Mouse (Mus musculus) c-Kit-positive CD71-positive TER-119-negative erythroid progenitor cells, embryonic 14.5 days (primary cell): Measurements from ENCODE around the gene Tmem52b.

Experiments
- DNase-seq: peaks from one replicate; pipeline ENCODE4 v3.0.0-alpha.2; 2013; ENCODE audit warnings: low read depth

Tmem52b gene

GRCm38 (mm10) chr6:129532556-129532941, 20.2 kb downstream of the Tmem52b start:
- no peak for DNase-seq

- peak; percentile 62 for DNase-seq
Observed at GRCm38 (mm10) chr6:129532942-129533860, 20.8 kb downstream of the Tmem52b start, which contains the start of gene Gabarapl1. Gene Gabarapl1 (plus strand): TSS chr6:129533160.

GRCm38 (mm10) chr6:129534057-129534456, 21.7 kb downstream of the Tmem52b start:
- peak; percentile 20 for DNase-seq

DNA sequence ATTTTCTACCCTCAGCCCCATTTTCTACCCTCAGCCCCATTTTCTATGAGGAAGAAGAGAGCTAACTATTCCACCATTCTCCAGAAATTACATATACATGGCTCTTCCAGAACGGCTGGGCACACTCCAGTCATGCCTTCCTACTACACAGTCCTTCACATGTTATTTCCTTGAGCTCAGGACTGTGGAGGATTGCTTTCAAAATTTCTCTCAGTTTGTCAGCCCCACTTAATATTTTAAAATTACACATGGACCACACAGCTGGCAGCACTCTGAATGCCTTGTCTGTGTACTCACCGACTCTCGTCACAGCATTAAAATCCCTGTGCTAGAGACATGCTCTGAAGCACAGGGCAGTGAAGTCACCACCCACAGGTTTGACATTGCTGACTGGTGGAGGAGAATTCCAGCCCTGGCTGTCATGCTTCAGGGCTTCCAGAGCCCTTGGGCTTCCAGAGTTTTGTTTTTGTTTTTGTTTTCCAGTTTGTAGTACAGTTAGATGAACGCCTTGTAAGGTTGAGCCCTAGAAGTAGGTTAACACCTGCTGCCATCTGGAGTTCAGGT, 22.4 kb downstream of the Tmem52b start:
- DNase-seq, result no peak

DNA sequence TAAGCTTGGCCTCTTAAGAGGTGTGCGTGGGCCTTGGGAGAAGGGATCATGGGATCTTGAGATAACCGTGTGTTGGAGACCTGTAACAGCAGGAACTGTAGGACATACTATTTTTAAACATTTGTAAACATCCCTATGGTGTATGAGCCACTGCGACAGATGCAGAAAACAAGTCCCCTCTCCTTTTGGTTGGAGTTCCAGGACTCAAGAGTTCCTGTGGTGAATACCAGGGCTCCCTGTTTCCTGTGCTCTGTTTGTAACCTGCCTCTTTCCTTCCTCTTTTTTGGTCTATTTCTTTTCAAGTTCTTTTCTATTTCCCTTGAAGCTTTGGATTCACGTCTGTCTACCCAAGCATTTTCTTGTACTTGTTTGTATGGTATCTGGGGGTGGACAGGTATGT, 23.4 kb downstream of the Tmem52b start:
- no peak for DNase-seq

DNA sequence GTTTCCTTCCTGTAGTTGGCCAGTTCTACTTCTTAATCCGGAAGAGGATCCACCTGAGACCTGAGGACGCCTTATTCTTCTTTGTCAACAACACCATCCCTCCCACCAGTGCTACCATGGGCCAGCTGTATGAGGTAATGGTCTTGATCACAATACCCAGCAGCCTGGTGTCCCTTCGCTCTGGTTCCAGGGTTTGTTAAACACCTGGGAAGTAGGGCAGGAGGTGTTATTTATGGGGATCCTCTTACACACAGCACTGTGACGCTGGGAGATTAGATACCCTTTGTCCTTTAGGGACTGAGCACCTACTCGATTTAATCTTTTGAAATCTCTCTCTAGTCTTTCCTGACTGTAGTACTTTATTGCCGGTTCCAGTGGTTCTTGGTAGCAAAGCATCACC, 26.2 kb downstream of the Tmem52b start:
- DNase-seq, result no peak

DNA sequence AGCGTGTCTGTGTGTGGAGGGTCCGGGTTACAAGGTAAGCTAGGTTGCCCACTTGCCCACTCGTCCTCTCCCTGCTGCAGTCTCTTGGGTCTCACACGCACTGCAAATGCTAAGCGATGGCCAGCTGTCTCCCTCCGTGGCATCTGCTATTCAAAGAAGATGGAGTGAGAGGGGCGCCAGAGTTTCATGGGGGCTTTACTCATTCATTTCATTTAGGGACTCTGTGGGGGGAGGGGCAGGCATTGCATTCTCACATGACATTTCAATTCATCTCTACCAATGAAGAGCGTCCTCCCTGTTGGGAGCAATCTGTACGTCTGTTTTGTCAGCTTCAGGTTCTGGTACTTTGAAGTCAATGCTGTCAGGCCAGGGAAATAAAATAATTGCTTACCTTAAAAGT, 29.6 kb downstream of the Tmem52b start:
- DNase-seq, result no peak

DNA sequence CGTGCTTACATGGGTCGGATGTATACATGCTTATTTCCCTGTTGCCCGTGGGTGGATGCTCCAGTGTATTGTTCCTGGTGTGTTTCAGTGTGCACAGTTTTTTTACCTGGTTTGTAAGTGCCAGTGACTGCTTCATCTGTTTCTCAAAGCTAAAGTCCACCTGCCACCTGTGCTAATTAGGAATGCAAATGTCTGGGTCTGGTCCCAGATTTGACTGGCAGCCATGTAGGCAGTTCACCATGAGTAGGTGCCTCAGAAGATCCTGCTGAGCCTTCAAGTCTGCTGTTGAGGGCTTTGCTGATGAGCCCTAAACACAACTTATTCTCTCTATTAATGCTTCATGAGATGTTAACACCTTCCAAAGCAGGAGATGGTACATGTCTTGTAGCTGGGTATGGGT, 30.2 kb downstream of the Tmem52b start:
- no peak for DNase-seq

DNA sequence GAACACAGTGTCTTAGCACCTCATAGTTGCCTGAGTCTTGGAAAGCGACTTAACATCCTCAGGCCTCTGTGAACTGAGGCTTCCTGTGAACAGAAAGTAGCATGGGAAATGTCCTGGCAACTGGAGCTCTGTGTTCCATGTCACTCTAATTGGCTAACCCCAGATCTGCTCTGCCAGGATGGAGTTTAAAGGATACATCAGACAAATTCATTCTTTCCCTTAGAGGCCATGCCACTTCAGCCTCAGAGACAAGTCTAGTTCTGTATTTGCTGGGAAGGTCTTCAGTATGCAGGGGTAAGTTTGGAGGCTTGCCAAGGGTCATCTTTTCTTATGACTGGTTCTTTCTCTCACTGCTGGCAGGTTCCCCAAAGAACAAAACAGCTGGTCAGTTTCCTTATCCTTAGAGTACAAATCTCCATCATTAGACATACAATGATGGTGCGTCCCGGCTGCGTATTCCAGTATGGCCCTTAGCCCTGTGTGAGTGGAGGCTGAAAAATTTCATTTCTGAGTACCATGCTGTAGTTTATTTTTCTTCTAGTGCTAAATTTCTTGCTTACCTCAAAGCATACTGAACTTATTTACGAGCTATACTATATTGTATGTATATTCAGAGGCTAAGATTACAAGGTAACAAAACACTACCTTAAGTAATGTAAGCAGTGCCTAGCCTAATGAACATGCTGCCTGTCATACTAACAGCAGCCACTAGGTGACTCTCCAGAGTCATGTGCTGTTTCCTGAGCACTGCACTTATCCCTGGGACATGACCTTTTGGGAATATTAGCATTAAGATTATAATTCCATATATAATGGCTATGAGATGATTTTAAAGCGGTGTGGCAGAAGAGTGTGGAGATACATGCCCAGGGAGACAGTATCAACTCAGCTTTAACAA, 31.6 kb downstream of the Tmem52b start:
- DNase-seq, result peak; percentile 56

DNA sequence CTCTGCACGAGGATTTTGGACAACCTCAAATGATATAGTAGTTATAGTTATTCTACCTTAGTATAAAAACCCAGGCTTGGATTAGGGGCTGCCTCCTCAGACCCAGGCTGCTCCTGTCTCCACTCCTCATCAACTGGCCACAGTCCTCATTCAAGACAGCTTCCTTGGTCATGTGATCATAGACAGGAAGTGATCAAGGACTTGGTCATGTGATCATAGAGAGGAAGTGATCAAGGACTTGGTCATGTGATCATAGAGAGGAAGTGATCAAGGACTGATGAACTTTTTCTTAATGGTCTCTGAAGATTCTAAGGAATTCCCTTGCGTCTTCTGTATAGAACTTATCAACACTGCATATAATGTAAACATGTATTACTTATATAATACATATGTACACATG, 34.9 kb downstream of the Tmem52b start:
- DNase-seq, result no peak

DNA sequence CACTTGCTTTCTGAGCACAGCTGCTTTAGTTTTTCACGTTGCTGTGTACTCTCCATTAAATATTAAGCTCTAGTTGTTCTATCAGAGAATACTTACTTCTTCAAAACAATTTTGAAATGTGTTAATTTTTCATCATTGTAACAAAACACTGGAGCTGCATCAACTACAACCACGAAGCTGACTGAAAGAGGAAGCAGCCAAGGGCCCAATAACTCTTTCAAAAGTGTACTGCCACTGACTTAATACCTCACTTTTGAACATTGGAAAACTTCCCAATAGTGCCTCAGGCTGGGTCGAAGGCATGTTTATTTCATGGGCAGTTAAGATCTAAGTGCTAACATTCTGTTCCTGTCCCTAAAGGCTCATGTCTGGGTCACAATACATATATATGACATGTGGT, 35.7 kb downstream of the Tmem52b start:
- no peak for DNase-seq

GRCm38 (mm10) chr6:129557298-129558023, 45.1 kb downstream of the Tmem52b start:
- DNase-seq, result peak; percentile 55

DNA sequence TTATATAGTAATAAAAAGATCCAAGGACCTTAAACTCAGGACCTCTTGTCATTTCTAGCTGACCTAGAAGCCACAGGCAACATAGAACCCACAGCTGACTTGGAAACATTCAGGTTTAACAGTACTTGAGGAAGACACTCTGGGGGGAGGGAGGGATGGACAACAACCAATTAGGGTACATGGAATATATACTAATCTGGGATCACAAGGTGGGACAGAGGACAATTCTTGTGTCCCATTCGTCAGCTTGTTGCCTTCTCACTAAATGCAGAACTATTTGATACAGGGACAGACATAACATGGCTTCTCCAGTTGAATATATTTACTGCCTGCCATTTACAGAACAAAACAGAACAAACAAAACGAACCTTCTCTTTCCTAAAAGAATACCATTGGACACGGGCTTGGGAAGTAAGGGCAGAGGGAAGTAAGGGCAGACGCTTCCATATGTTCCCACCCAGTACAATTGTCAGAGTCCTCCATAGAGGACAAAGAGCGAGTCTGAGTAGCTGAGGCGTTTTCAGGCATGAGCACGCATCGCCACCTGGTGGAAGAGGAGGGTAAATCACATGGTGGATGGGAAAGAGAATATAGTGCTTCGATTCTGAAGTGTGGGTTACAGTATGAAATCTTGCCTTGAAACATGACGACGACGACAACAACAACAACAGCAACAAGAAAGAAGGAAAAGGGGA, 46.7 kb downstream of the Tmem52b start:
- DNase-seq, result peak; percentile 76

GRCm38 (mm10) chr6:129559641-129560027, 47.3 kb downstream of the Tmem52b start:
- no peak for DNase-seq

DNA sequence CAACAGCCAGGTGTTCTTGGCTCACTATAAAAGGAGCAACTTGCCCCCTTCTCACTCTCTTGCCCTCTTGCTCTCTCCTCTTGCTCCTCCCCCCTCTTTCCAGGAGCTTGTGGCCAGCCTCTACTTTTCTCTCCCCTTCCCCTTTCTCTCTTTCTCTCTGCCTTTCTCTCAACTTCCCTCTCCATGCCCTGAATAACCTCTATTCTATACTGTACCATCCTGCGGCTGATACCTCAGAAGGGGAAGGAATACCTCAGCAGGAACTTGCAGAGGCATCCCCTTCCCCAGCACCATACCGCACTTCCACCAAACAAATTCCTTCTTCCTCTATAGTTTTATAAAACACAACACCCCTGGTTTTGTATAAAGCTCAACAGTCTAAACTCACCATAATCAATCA, 52.9 kb downstream of the Tmem52b start:
- no peak for DNase-seq
